Mouse (Mus musculus) heart, postnatal 0 days (tissue): ENCODE results near the gene Fgf23. TPM values are rescaled to one million over a fixed set of nuclear protein-coding genes. Genes with fewer than 3 reads are reported as not detected.
A peak's percentile ranks its signal among the peaks of the same experiment; 100 is the strongest.

ENCODE experiments used
- ATAC-seq: fragments of 200-750 bp; cut with Nextera tagmentation; 2 replicates; pipeline ENCODE4 v1.8.0; 2017; ENCODE audit warnings: low read depth, moderate number of reproducible peaks, moderate library complexity; ENCODE audit not compliant: insufficient read depth
- DNase-seq: peaks from one replicate; pipeline ENCODE4 v3.0.0-alpha.2; 2016; ENCODE audit warnings: low spot score
- H3K27ac ChIP-seq: fragments of 300-500 bp; sonication (generic); 2 replicates; pipeline ENCODE4 v1.5.1; 2014; ENCODE audit warnings: low read depth, mild to moderate bottlenecking
- H3K27me3 ChIP-seq: fragments of 300-500 bp; sonication (generic); 2 replicates; pipeline ENCODE4 v1.6.1; 2014; ENCODE audit warnings: low read length, mixed read lengths; ENCODE audit not compliant: control insufficient read depth, insufficient read depth
- H3K36me3 ChIP-seq: fragments of 300-500 bp; sonication (generic); replicated peaks from 2 replicates; pipeline ENCODE4 v1.6.1; 2014; ENCODE audit warnings: low read length, mixed read lengths; ENCODE audit not compliant: control insufficient read depth, insufficient read depth
- H3K4me1 ChIP-seq: fragments of 300-500 bp; sonication (generic); 2 replicates; pipeline ENCODE4 v1.6.1; 2014; ENCODE audit warnings: antibody characterized with exemption; ENCODE audit not compliant: control insufficient read depth, insufficient read depth
- H3K4me2 ChIP-seq: fragments of 300-500 bp; sonication (generic); 2 replicates; pipeline ENCODE4 v1.6.1; 2014; ENCODE audit warnings: low read depth, mild to moderate bottlenecking, low read length, moderate library complexity
- H3K4me3 ChIP-seq: fragments of 300-500 bp; sonication (generic); 2 replicates; pipeline ENCODE4 v1.5.1; 2014; ENCODE audit warnings: low read depth, low read length
- H3K9ac ChIP-seq: fragments of 300-500 bp; sonication (generic); replicated peaks from 2 replicates; pipeline ENCODE4 v1.6.1; 2014; ENCODE audit warnings: low read depth, low read length, mixed read lengths
- H3K9me3 ChIP-seq: fragments of 300-500 bp; sonication (generic); replicated peaks from 2 replicates; pipeline ENCODE4 v1.6.1; 2016; ENCODE audit warnings: low read length; ENCODE audit not compliant: control insufficient read depth
- CTCF ChIP-seq: IDR thresholded peaks from 2 replicates; pipeline ENCODE4 v1.5.1; 2016; ENCODE audit warnings: antibody characterized with exemption, control low read depth, low read depth
- EP300 ChIP-seq: IDR thresholded peaks from 2 replicates; pipeline ENCODE4 v1.6.1; 2016; ENCODE audit warnings: antibody characterized with exemption, low read depth
- WGBS: fragments of 180-500 bp; shearing (Covaris S2); extraction: QIAGEN DNeasy Blood & Tissue Kit; methylation state at CpG from one replicate; pipeline ENCODE4 v1.1.7; 2014; 5-methylcytosine and 5-hydroxymethylcytosine counted together
- polyA plus RNA-seq: library from polyadenylated mRNA; unstranded; fragments of >200 nt; fragmentation: Nextera tagmentation; extraction: Ambion mirVana; gene quantifications from 2 replicates; pipeline ENCODE4 v1.2.1, GENCODE M21; 2015
- total RNA-seq: library from RNA; depleted of rRNA; stranded (reverse); fragments of >200 nt; gene quantifications from 2 replicates; pipeline ENCODE4 v1.2.3, GENCODE M21; 2014; ENCODE audit warnings: low replicate concordance

Fgf23 gene
- total and polyA plus RNA-seq, 2 experiments from 2014 or later = 0.05 TPM; not detected in 1

- no peaks in the 10 kb centered on the region for H3K36me3 ChIP-seq
- WGBS = 69% methylated on average over 23 of the region's 23 CpGs
Observed at GRCm38 (mm10) chr6:127114753-127115456, 42.2 kb downstream of the Fgf23 start.

GRCm38 (mm10) chr6:127122221-127122806 is 49.6 kb downstream of the Fgf23 start:
- peak; percentile 57; the same call in 1 of the 2 replicates for ATAC-seq
- no peak overlapping the region for H3K9ac ChIP-seq

More at GRCm38 (mm10) chr6:127114753-127115456, 42.2 kb downstream of the Fgf23 start:
- no peak overlapping the region for H3K4me3 ChIP-seq
- DNase-seq = no peak
- no peaks in the 10 kb centered on the region for H3K27me3 ChIP-seq
- no peak overlapping the region for H3K9ac ChIP-seq
- no peak for ATAC-seq
- H3K9me3 ChIP-seq = no peaks in the 10 kb centered on the region
- TF ChIP-seq CTCF = no peak
- no peak for TF ChIP-seq EP300
- H3K4me1 ChIP-seq = peaks cover 3% of the 10 kb centered on the region; the same call in 1 of the 2 replicates
- H3K4me2 ChIP-seq = no peak overlapping the region
- no peak overlapping the region for H3K27ac ChIP-seq

GRCm38 (mm10) chr6:127122996-127123395 is 50.3 kb downstream of the Fgf23 start:
- H3K4me1 ChIP-seq = no peaks in the 10 kb centered on the region
- 78% methylated on average over 5 of the region's 5 CpGs for WGBS
- DNase-seq (no peak), ATAC-seq (no peak)
- H3K9me3 ChIP-seq = no peaks in the 10 kb centered on the region
- peaks cover 21% of the 10 kb centered on the region for H3K36me3 ChIP-seq
- no peak overlapping the region for H3K27ac ChIP-seq
- TF ChIP-seq EP300 = no peak
- TF ChIP-seq CTCF = no peak
- H3K4me2 ChIP-seq = no peak overlapping the region
- no peak overlapping the region for H3K4me3 ChIP-seq
- no peaks in the 10 kb centered on the region for H3K27me3 ChIP-seq
- H3K9ac ChIP-seq = no peak overlapping the region

More at GRCm38 (mm10) chr6:127122221-127122806, 49.6 kb downstream of the Fgf23 start:
- Histone ChIP-seq H3K27me3 (no peaks in the 10 kb centered on the region), H3K4me3 (no peak overlapping the region), H3K27ac (no peak overlapping the region), H3K4me1 (no peaks in the 10 kb centered on the region), H3K36me3 (peaks cover 14% of the 10 kb centered on the region), H3K9me3 (no peaks in the 10 kb centered on the region), H3K4me2 (no peak overlapping the region)
- WGBS = 68% methylated on average over 4 of the region's 4 CpGs
- DNase-seq = peak; percentile 19
- TF ChIP-seq EP300 (no peak), CTCF (peak; percentile 86)

DNA sequence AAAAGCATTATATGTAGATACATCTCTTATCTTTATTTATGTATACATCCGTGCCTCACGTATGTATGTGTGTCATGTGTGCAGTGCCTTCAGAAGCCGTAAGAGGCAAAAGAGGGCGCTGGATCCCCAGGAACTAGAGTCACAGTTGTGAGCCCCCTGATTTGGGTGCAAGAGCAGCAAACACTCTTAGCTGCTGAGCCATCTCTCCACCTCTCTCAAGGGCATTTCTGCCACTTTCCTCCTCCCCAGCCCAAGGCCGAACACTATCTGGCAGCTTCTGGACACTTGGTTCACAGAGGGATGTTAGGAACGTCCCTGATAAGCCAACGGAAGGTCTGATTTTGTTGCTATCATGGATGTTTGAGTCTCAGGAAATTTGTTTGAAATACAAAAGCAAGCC is 50.8 kb downstream of the Fgf23 start:
- Histone ChIP-seq H3K4me3 (no peak overlapping the region), H3K36me3 (peaks cover 26% of the 10 kb centered on the region), H3K4me2 (no peak overlapping the region), H3K4me1 (no peaks in the 10 kb centered on the region), H3K27ac (no peak overlapping the region), H3K27me3 (no peaks in the 10 kb centered on the region), H3K9ac (no peak overlapping the region), H3K9me3 (no peaks in the 10 kb centered on the region)
- WGBS = 57% methylated on average over 7 of the region's 7 CpGs
- no peak for DNase-seq
- TF ChIP-seq CTCF (no peak), EP300 (no peak)
- ATAC-seq = no peak

- H3K4me3 ChIP-seq = no peak overlapping the region
- H3K36me3 ChIP-seq = peaks cover 78% of the 10 kb centered on the region
- ATAC-seq (no peak), DNase-seq (no peak)
- no peak overlapping the region for H3K27ac ChIP-seq
- no peak overlapping the region for H3K9ac ChIP-seq
- no peaks in the 10 kb centered on the region for H3K4me1 ChIP-seq
- TF ChIP-seq EP300 (no peak), CTCF (no peak)
- no peak overlapping the region for H3K4me2 ChIP-seq
- H3K27me3 ChIP-seq = no peaks in the 10 kb centered on the region
- H3K9me3 ChIP-seq = no peaks in the 10 kb centered on the region
- whole genome bisulfite sequencing = 90% methylated on average over 14 of the region's 14 CpGs
Observed at GRCm38 (mm10) chr6:127129659-127130058, 57.0 kb downstream of the Fgf23 start.
